Mouse (Mus musculus): ENCODE results near the gene Pnlip. TPM values are rescaled to one million over a fixed set of nuclear protein-coding genes. Genes with fewer than 3 reads are reported as not detected.

Pnlip gene
- total and polyA plus RNA-seq, 3 experiments: 0.08 to 0.30 TPM; not detected in 1

- Histone ChIP-seq H3K27me3 (replicated peaks) (no peaks in the 10 kb centered on the region), H3K4me3 (replicated peaks in 1 of 3; ENCODE audit: low read depth in 2 of 3, low read length in 2 of 3, poor library complexity in 1 of 3) (no peak overlapping the region), H3K27ac (ENCODE audit: insufficient read depth, low read depth) (no peak overlapping the region), H3K9ac (ENCODE audit: insufficient read depth, low read depth) (no peak overlapping the region), H3K4me1 (ENCODE audit: control insufficient read depth in 1 of 2, insufficient read depth in 2 of 2) (peaks cover 0 to 11% of the 10 kb centered on the region in 2 experiments; a peak in 2 of 4 replicates), H3K36me3 (replicated peaks in 1 of 2; ENCODE audit: control insufficient read depth in 1 of 2, insufficient read depth in 1 of 2, low read length in 1 of 2) (no peaks in the 10 kb centered on the region), H3K79me2 (replicated peaks; ENCODE audit: control insufficient read depth, extremely low read depth, insufficient read depth, poor library complexity, severe bottlenecking) (no peaks in the 10 kb centered on the region), H3K9me3 (replicated peaks; ENCODE audit: low read length) (no peaks in the 10 kb centered on the region), H3K4me2 (ENCODE audit: insufficient read depth, low read depth, poor library complexity, severe bottlenecking) (0 out of 2 replicates have a peak overlapping the region, but pooled peaks have one; percentile 4)
- dilution Hi-C loops (cut with MboI; ENCODE audit: extremely low pct_ligation_motif_present, extremely low pct_unique_long_range_greater_than_20kb, low sequenced_read_pairs): no loop called here
- in situ Hi-C loops (cut with MboI; ENCODE audit: low pct_ligation_motif_present, low pct_unique_long_range_greater_than_20kb, low sequenced_read_pairs): no loop called here
- TF ChIP-seq NRF1 (IDR thresholded peaks at IDR 0.05; ENCODE audit: low read depth, low read length) (no peak), POLR2AphosphoS2 (IDR thresholded peaks at IDR 0.05; ENCODE audit: low read depth, low read length) (no peak), ZNF384 (IDR thresholded peaks at IDR 0.05; ENCODE audit: low read depth, low read length) (no peak), RAD21 (IDR thresholded peaks at IDR 0.05; ENCODE audit: low read depth, low read length) (no peak), MAX (IDR thresholded peaks at IDR 0.05; ENCODE audit: low read length) (no peak; the same call in 1 of the 2 replicates), MEF2A (IDR thresholded peaks at IDR 0.05; ENCODE audit: borderline replicate concordance, low read depth, low read length) (no peak; the same call in 1 of the 2 replicates), GABPA (IDR thresholded peaks at IDR 0.05; ENCODE audit: insufficient replicate concordance, low read depth, low read length) (no peak), JUN (IDR thresholded peaks at IDR 0.05; ENCODE audit: insufficient read depth, low read depth, low read length) (no peak), MAFK (IDR thresholded peaks at IDR 0.05; ENCODE audit: insufficient replicate concordance, low read length) (no peak), MYC (IDR thresholded peaks at IDR 0.05; ENCODE audit: low read depth, low read length) (peak; percentile 86), TBP (conservative IDR thresholded peaks at IDR 0.05; ENCODE audit: low read depth, low read length) (0 out of 2 replicates have a peak, but pooled peaks have one; percentile 19), ETS1 (conservative IDR thresholded peaks at IDR 0.05; ENCODE audit: low read depth, low read length) (no peak), RCOR1 (conservative IDR thresholded peaks at IDR 0.05; ENCODE audit: low read depth, low read length) (no peak), ZC3H11A (IDR thresholded peaks at IDR 0.05; ENCODE audit: low read depth, low read length) (no peak), POLR2A (IDR thresholded peaks at IDR 0.05; ENCODE audit: low read depth, low read length) (peak; percentile 29; the same call in 1 of the 2 replicates), BHLHE40 (IDR thresholded peaks at IDR 0.05; ENCODE audit: low read depth, low read length) (peak; percentile 35), USF1 (IDR thresholded peaks at IDR 0.05; ENCODE audit: low read depth, low read length) (no peak), UBTF (IDR thresholded peaks at IDR 0.05; ENCODE audit: low read depth, low read length) (no peak), USF2 (conservative IDR thresholded peaks at IDR 0.05; ENCODE audit: low read depth, low read length) (no peak), NELFE (IDR thresholded peaks at IDR 0.05; ENCODE audit: low read depth, low read length) (no peak), KAT2A (IDR thresholded peaks at IDR 0.05; ENCODE audit: insufficient replicate concordance, low read length) (no peak), IRF4 (IDR thresholded peaks at IDR 0.05; ENCODE audit: low read depth, low read length) (no peak), SMC3 (IDR thresholded peaks at IDR 0.05; ENCODE audit: low read depth, low read length) (no peak), CHD2 (IDR thresholded peaks at IDR 0.05; ENCODE audit: low read length) (no peak), MXI1 (IDR thresholded peaks at IDR 0.05; ENCODE audit: low read depth, low read length) (no peak), SIN3A (IDR thresholded peaks at IDR 0.05; ENCODE audit: low read length) (no peak), ELF1 (IDR thresholded peaks at IDR 0.05; ENCODE audit: low read depth, low read length) (no peak), MAZ (IDR thresholded peaks at IDR 0.05; ENCODE audit: low read depth, low read length) (no peak), TCF12 (IDR thresholded peaks at IDR 0.05; ENCODE audit: low read depth, low read length) (no peak)
- peak; percentile 26 for DNase-seq (ENCODE audit: extremely low read depth)
Measured at GRCm38 (mm10) chr19:58677117-58677516, 24.8 kb downstream of the Pnlip start.

All from CH12.LX (cell line).